Mouse (Mus musculus): Measurements from ENCODE around the gene E130208F15Rik. TPM values are rescaled to one million over a fixed set of nuclear protein-coding genes. Genes with fewer than 3 reads are reported as not detected.
A peak's percentile ranks its signal among the peaks of the same experiment; 100 is the strongest.

The E130208F15Rik gene
- total RNA-seq (2017), result 2.2 to 10.7 TPM (median 8.0 TPM) in 3 replicates

GRCm38 (mm10) chr7:30321539-30322284 is at the start of gene E130208F15Rik:
Gene E130208F15Rik, plus strand, starts transcription at chr7:30321740.
- ATAC-seq (replicated peaks; ENCODE audit: insufficient number of reproducible peaks, low FRiP score, low TSS enrichment, poor library complexity, severe bottlenecking), result peak; percentile 33

- ATAC-seq (replicated peaks; ENCODE audit: insufficient number of reproducible peaks, low FRiP score, low TSS enrichment, poor library complexity, severe bottlenecking), result no peak
Observed at GRCm38 (mm10) chr7:30274383-30274782, 47.2 kb upstream of the E130208F15Rik start.

GRCm38 (mm10) chr7:30278911-30279310 is 42.6 kb upstream of the E130208F15Rik start:
- no peak for ATAC-seq (replicated peaks; ENCODE audit: insufficient number of reproducible peaks, low FRiP score, low TSS enrichment, poor library complexity, severe bottlenecking)

GRCm38 (mm10) chr7:30279536-30279935 is 42.0 kb upstream of the E130208F15Rik start:
- no peak for ATAC-seq (replicated peaks; ENCODE audit: insufficient number of reproducible peaks, low FRiP score, low TSS enrichment, poor library complexity, severe bottlenecking)

GRCm38 (mm10) chr7:30279951-30280669 is 41.4 kb upstream of the E130208F15Rik start, which contains the start of the genes Thap8 and Wdr62:
Gene Thap8, plus strand, starts transcription at chr7:30280094.
Gene Wdr62, minus strand, starts transcription at chr7:30280419.
- ATAC-seq (replicated peaks; ENCODE audit: insufficient number of reproducible peaks, low FRiP score, low TSS enrichment, poor library complexity, severe bottlenecking), result peak; percentile 95

DNA sequence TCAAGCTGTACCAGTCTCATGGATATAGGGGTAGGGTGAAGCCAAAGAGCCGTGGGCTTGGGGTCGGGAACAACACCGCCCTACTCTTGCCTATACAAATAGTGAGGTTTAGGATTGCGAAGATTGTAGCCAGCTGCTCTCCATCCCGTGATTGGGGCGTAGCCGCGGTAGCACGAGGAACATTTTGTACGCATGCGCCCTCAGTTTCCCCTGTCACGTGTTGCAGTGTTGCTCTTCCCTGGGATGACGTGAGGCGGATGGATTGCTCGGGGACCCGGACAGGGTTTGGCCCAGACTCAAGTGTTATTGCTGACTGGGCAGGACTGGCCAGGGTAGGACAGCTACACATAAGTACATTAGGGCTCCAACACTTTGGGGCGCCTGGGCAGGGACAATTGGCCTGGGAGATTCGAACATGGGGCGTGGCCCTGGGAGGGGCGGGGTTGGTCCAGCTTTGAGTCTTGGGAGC is 40.8 kb upstream of the E130208F15Rik start:
- peak; percentile 80 for ATAC-seq (replicated peaks; ENCODE audit: insufficient number of reproducible peaks, low FRiP score, low TSS enrichment, poor library complexity, severe bottlenecking)

DNA sequence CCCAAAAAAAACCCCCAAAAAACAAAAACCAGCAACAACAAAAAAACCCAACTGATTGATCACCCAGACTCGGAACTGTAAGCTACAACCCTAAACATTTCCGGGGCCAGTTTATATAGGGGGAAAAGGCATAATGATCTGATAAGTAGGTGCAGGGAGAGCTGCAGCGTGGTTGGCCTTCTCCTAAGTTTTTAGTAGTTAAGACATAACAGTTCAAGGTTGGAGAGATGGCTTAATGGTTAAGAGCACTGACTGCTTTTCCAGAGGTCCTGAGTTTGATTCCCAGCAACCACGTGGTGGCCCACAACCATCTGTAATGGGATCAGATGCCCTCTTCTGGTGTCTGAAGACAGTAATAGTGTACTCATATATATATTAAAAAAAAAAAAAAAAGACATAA is 40.0 kb upstream of the E130208F15Rik start:
- ATAC-seq (replicated peaks; ENCODE audit: insufficient number of reproducible peaks, low FRiP score, low TSS enrichment, poor library complexity, severe bottlenecking), result no peak

- ATAC-seq (replicated peaks; ENCODE audit: insufficient number of reproducible peaks, low FRiP score, low TSS enrichment, poor library complexity, severe bottlenecking), result no peak
Observed at GRCm38 (mm10) chr7:30282740-30283139, 38.8 kb upstream of the E130208F15Rik start.

GRCm38 (mm10) chr7:30286701-30287410 is 34.7 kb upstream of the E130208F15Rik start:
- ATAC-seq (replicated peaks; ENCODE audit: insufficient number of reproducible peaks, low FRiP score, low TSS enrichment, poor library complexity, severe bottlenecking), result no peak

- no peak for ATAC-seq (replicated peaks; ENCODE audit: insufficient number of reproducible peaks, low FRiP score, low TSS enrichment, poor library complexity, severe bottlenecking)
Observed at GRCm38 (mm10) chr7:30288046-30288445, 33.5 kb upstream of the E130208F15Rik start.

DNA sequence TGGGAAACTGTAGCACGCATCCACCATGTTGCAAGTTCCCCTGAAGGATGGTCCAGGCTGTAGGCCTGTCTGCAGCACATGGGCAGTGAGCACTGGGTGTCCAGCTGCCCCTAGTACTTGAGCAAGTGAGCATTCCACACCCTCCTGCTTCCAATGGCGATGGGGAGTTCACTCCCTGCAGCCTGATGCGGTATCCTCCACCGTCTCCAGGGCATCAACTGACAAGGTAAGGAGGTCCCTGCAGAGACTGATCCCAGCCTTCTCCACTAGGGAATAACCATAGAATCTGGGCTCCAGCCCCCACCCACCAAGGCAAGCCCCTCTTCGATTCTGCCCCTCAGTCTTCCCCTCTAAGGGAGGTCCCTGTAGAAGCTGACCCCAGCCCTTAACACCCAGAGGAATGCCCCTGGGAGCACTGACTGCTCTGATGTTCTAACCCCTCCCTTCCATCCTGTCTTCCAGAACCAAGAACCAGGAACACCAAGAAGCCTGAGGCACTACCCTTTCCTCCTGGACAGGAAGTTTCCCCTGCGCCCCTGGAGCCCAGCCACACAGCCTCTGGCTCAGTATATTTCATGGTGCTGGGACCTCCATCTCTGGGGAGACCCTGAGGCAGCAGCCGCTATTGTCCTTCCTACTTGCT is 32.3 kb upstream of the E130208F15Rik start:
- no peak for ATAC-seq (replicated peaks; ENCODE audit: insufficient number of reproducible peaks, low FRiP score, low TSS enrichment, poor library complexity, severe bottlenecking)

GRCm38 (mm10) chr7:30289714-30290399 is 31.7 kb upstream of the E130208F15Rik start:
- ATAC-seq (replicated peaks; ENCODE audit: insufficient number of reproducible peaks, low FRiP score, low TSS enrichment, poor library complexity, severe bottlenecking), result no peak

DNA sequence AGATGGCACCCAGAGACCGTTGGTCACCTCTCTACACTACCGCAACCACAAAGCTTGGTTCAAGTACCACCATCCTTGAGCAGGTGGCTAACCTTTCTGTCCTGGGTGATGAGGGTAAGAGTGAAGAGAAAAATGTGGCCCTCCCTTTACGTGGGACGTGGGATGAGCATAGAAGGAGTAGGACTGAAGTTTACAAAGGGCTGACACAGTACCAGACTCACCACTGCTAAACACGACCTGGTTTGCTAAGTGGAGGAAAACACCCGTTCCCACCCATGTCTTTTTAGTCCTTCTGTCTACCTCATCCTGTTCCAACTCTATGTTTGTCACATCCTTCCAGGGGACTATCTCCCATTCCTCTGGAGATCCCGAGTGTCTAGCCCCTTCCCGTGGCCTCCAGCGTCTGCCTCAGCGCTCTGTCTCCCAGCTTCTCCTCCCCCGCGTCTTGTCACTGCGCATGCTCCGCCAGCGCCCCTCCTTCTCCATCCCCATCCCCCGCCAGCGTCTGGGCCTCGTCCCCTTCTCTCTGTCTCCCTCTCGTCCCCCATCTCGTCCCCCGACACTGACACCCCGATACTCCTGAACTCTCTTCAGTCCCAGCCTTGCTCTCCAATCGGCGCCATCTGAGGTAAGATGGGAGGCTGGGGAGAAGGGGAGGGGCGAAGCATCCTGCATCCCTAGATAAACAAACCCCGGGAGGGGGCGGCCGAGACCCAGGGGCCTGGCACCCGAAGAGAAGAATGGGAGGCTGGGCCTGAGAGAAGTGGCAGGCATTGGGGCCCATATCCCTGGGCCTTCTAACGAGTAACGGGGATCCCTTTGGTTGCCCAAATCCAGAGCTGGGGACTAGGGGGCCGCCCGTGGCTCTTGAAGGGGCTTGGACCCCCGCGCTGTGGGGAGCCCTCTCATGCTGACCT is 30.1 kb upstream of the E130208F15Rik start, which contains the start of gene Clip3:
TSS of gene Clip3 (plus strand) at position 514 of the 917 bp plus-strand sequence.
- no peak for ATAC-seq (replicated peaks; ENCODE audit: insufficient number of reproducible peaks, low FRiP score, low TSS enrichment, poor library complexity, severe bottlenecking)

DNA sequence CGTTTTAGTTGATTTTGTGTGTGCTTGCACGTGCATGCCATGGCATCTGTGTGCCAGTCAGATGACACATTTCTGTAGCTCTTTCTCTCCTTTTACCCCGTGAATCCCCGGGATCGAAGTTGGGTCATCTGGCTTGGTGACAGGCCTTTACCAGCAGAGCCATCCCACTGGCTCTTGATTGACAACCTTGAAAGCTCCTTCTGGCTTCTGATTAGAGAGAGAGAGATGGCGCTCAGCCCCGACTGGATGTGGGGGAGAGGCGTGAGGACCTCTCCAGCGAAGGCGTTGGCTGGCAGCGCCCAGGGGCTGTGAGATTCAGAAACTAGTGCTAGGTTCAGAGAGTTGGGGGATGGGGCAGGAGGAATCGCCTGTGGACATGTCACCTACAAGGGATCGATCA is 27.7 kb upstream of the E130208F15Rik start:
- no peak for ATAC-seq (replicated peaks; ENCODE audit: insufficient number of reproducible peaks, low FRiP score, low TSS enrichment, poor library complexity, severe bottlenecking)

DNA sequence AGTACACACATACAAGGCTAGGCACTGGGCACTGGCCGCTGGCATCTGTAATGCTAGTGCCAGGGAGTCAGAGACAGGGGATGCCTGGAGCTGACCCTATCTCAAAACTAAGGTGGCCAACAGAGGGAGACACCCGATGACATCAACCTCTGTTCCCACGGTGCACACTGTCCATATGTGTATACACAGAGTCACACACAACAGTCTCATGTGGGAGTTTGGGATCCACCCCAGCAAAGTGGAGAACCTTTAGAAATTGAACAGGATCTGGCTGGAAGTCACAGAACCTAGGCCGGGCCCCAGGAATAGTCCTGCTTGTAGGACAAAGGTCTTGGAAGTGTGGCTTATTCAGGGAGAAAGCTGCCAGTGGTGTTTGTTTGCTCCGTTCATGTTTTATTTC is 27.2 kb upstream of the E130208F15Rik start:
- ATAC-seq (replicated peaks; ENCODE audit: insufficient number of reproducible peaks, low FRiP score, low TSS enrichment, poor library complexity, severe bottlenecking), result no peak

GRCm38 (mm10) chr7:30295103-30295502 is 26.4 kb upstream of the E130208F15Rik start:
- no peak for ATAC-seq (replicated peaks; ENCODE audit: insufficient number of reproducible peaks, low FRiP score, low TSS enrichment, poor library complexity, severe bottlenecking)

- no peak for ATAC-seq (replicated peaks; ENCODE audit: insufficient number of reproducible peaks, low FRiP score, low TSS enrichment, poor library complexity, severe bottlenecking)
Observed at GRCm38 (mm10) chr7:30296816-30297215, 24.7 kb upstream of the E130208F15Rik start.
